14 mouse cellular contexts compared by ENCODE assay signal in the genomic region with DNA sequence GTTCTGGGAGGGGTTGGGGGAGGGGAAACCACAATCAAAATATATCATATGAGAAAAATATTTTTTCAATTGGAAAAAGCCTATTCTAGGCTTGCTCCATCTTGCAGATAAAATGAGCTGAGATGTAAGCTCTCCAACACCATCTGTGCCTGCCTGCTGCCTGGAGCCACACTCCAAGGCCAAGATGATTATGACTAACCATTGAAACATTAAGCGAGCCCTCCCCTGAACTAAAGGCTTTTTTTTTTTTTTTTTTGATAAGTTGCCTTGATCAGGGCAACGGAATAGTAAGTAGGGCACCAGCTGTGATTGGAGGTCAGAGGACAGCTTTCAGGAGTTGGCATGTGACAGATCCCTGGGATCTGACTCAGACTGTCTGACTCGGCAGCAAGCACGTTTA. TPM values are rescaled to one million over a fixed set of nuclear protein-coding genes. Genes with fewer than 3 reads are reported as not detected.
DNase-seq lines count a peak whose midpoint lies in the region; ATAC-seq and TF ChIP-seq lines count a peak whose summit lies in the region.
"Had no signal": no experiment of that assay in that cellular context is flagged by ENCODE, and none has a peak within 500 bp of the region (broad histone marks: within the 10 kb centered on the region; RNA-seq: fewer than 3 reads in every experiment).

No protein-coding gene starts in this region.

- H3K27me3 ChIP-seq in cerebellum, adult 2 months (ENCODE audit: control insufficient read depth, insufficient read depth, low read length) = no peaks in the 10 kb centered on the region
- no peaks in the 10 kb centered on the region for H3K27me3 ChIP-seq in heart, embryonic 12.5 days (replicated peaks)
- H3K27me3 ChIP-seq: liver, embryonic 12.5 days had no signal

- no peak overlapping the region for H3K4me2 ChIP-seq in heart, embryonic 12.5 days
- H3K4me2 ChIP-seq: liver, embryonic 12.5 days had no signal

- DNase-seq in left cerebral cortex, adult 18-20 months (ENCODE audit: low spot score in 2 of 2) = peak; percentile 29 to 37
- no peak for DNase-seq in left cerebral cortex, postnatal 4 days
- DNase-seq in brain, embryonic 14.5 days (ENCODE audit: low read depth) = peak; percentile 49
- peak; percentile 49 to 79 for DNase-seq in cerebellum, adult 2 months
- DNase-seq in left cerebral cortex, postnatal 36 days (ENCODE audit: low spot score in 2 of 2) = peak; percentile 19 to 36
- DNase-seq in lung, postnatal 25 days (ENCODE audit: low spot score) = no peak
- DNase-seq: gastrocnemius, postnatal 36 days; heart, postnatal 14 days; lung, postnatal 36 days had no signal

- WGBS in cerebellum, adult 2 months = 6% methylated on average over 4 of the region's 4 CpGs
- 66% methylated on average over 4 of the region's 4 CpGs for WGBS in heart, embryonic 12.5 days

- H3K27ac ChIP-seq in cerebellum, adult 2 months (ENCODE audit: insufficient read depth, low read length) = peak overlapping the region; percentile 50
- H3K27ac ChIP-seq in heart, embryonic 12.5 days (ENCODE audit: poor library complexity, severe bottlenecking) = no peak overlapping the region
- H3K27ac ChIP-seq: liver, embryonic 12.5 days had no signal

- no peak overlapping the region for H3K9ac ChIP-seq in heart, embryonic 12.5 days
- H3K9ac ChIP-seq: liver, embryonic 12.5 days had no signal

- TF ChIP-seq CTCF in brain, embryonic 14.5 days (IDR thresholded peaks at IDR 0.05; ENCODE audit: borderline replicate concordance, extremely low read depth, insufficient read depth, insufficient read length) = no peak
- TF ChIP-seq CTCF in cerebellum, adult 2 months (IDR thresholded peaks at IDR 0.05; ENCODE audit: borderline replicate concordance, insufficient read depth, low read depth, low read length) = no peak

- H3K4me3 ChIP-seq in cerebellum, adult 2 months (replicated peaks; ENCODE audit: insufficient read depth, low read depth, low read length) = no peak overlapping the region
- no peak overlapping the region for H3K4me3 ChIP-seq in heart, embryonic 12.5 days
- H3K4me3 ChIP-seq: erythroblast, embryonic 14.5 days; liver, embryonic 12.5 days had no signal

- ATAC-seq in heart, embryonic 12.5 days (ENCODE audit: insufficient number of reproducible peaks, low FRiP score) = no peak
- ATAC-seq: inflammation-experienced regulatory T-cells, adult 6 months; liver, embryonic 12.5 days had no signal

- H3K36me3 ChIP-seq in heart, embryonic 12.5 days = no peaks in the 10 kb centered on the region
- H3K36me3 ChIP-seq: liver, embryonic 12.5 days had no signal

- peaks cover 6% of the 10 kb centered on the region; the same call in 1 of the 2 replicates for H3K4me1 ChIP-seq in cerebellum, adult 2 months (ENCODE audit: control insufficient read depth, insufficient read depth, low read length)
- H3K4me1 ChIP-seq in heart, embryonic 12.5 days (replicated peaks) = no peaks in the 10 kb centered on the region
- H3K4me1 ChIP-seq: liver, embryonic 12.5 days had no signal

- TF ChIP-seq POLR2A in brain, embryonic 14.5 days (IDR thresholded peaks at IDR 0.05; ENCODE audit: borderline replicate concordance, extremely low read depth, insufficient read depth, insufficient read length, poor library complexity, severe bottlenecking) = no peak
- TF ChIP-seq POLR2A in cerebellum, adult 2 months (IDR thresholded peaks at IDR 0.05; ENCODE audit: borderline replicate concordance, insufficient read depth, low read length) = no peak

- no peaks in the 10 kb centered on the region for H3K9me3 ChIP-seq in heart, embryonic 12.5 days (replicated peaks)

- intact Hi-C loops in left cerebral cortex, postnatal 4 days (cut with DNase I) = no loop called here
- intact Hi-C loops in left cerebral cortex, postnatal 36 days (cut with DNase I) = no loop called here

RNA-seq across cellular contexts. Expression of a gene that starts 6.8 kb away (rescaled TPM):
- 100 to 1,000 TPM; 109 to 126 TPM for total RNA-seq in left cerebral cortex, adult 18-20 months (2021)
- total RNA-seq in left cerebral cortex, postnatal 4 days (2021) = 10 to 100 TPM; 37.5 to 43.1 TPM
- 14.8 and 16.3 TPM in 2 replicates for polyA plus RNA-seq in brain, embryonic 14.5 days (2012; rRNA removed)
- 270 and 289 TPM in 2 replicates for polyA plus RNA-seq in cerebellum, adult 2 months (2012; rRNA removed)
- total RNA-seq in left cerebral cortex, postnatal 36 days (2021) = 100 to 1,000 TPM; 121 to 139 TPM
- polyA plus RNA-seq in heart, embryonic 12.5 days (2016; fragmentation: Nextera tagmentation; extraction: Ambion mirVana) = 0.20 TPM in 1 of 2 replicates, not detected in the other
- total RNA-seq: common myeloid progenitor, adult 5-6 weeks had no signal
- polyA plus RNA-seq: erythroblast, embryonic 14.5 days had no signal

RNA-seq across cellular contexts. Expression of a gene that starts 30.2 kb away (rescaled TPM):
- 10 to 100 TPM; 49.6 to 51.2 TPM for total RNA-seq in left cerebral cortex, adult 18-20 months (2021)
- total RNA-seq in left cerebral cortex, postnatal 4 days (2021) = 10 to 100 TPM; 11.8 to 13.0 TPM
- 6.3 and 7.3 TPM in 2 replicates for polyA plus RNA-seq in brain, embryonic 14.5 days (2012; rRNA removed)
- polyA plus RNA-seq in cerebellum, adult 2 months (2012; rRNA removed) = 36.4 and 37.5 TPM in 2 replicates
- total RNA-seq in left cerebral cortex, postnatal 36 days (2021) = 10 to 100 TPM; 38.8 to 42.9 TPM
- 29.0 and 31.1 TPM in 2 replicates for polyA plus RNA-seq in heart, embryonic 12.5 days (2016; fragmentation: Nextera tagmentation; extraction: Ambion mirVana)

Comparison
In these comparisons a context has a peak if more than half of its experiments do, and no peak if none do; other contexts are left out.
1. DNase-seq: peak in left cerebral cortex, adult 18-20 months (2 of 2), brain, embryonic 14.5 days (single experiment), cerebellum, adult 2 months (2 of 2) and left cerebral cortex, postnatal 36 days (2 of 2); none in left cerebral cortex, postnatal 4 days (single experiment) and lung, postnatal 25 days (single experiment).